Mouse (Mus musculus) G1E-ER4 (cell line): ENCODE data around the gene Atp2a1. TPM values are rescaled to one million over a fixed set of nuclear protein-coding genes. Genes with fewer than 3 reads are reported as not detected.

Experiments
- GATA1 ChIP-seq: IDR thresholded peaks from one replicate; pipeline ENCODE4 v1.8.0; 2012; ENCODE audit warnings: low read length, inconsistent platforms
- polyA plus RNA-seq: library from polyadenylated mRNA; stranded (reverse); fragments of >175 nt; gene quantifications from 2 replicates; pipeline ENCODE4 v1.2.3, GENCODE M21; 2012

Atp2a1 gene
- polyA plus RNA-seq, 1 experiment, result not detected

DNA sequence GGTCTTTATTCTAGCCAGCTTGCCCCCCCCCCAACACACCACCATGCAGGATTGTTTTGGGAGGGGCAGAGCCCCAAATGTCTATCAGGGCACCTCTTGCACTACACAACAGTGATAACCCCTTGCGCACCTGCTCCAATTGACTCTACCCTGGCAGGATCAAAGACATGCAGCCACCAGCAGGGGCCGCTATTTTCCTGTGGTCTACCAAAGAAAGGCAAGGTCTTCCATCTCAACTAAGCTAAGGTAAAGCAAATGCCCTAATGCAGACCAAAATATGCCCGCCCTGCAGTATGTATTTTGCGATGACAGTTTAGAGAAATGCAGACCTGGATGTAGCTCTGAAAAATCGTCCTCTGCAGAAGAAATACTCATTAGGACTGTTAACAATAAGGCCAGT, 63.4 kb downstream of the Atp2a1 start:
- no peak for TF ChIP-seq GATA1

GRCm38 (mm10) chr7:126397822-126398221, 65.1 kb downstream of the Atp2a1 start:
- TF ChIP-seq GATA1, result no peak

GRCm38 (mm10) chr7:126397221-126397620, 65.7 kb downstream of the Atp2a1 start:
- no peak for TF ChIP-seq GATA1

GRCm38 (mm10) chr7:126396298-126397119, 66.4 kb downstream of the Atp2a1 start, which contains the start of gene Nfatc2ip:
Gene Nfatc2ip (minus strand): TSS chr7:126396737.
- TF ChIP-seq GATA1, result no peak

Other genes starting within 250 kb of the Atp2a1 start
- 0.49 and 0.53 TPM in 2 replicates for gene Sbk1, start 190.5 kb downstream of the Atp2a1 start, polyA plus RNA-seq
- gene Lat, start 93.5 kb downstream of the Atp2a1 start, polyA plus RNA-seq, result 39.8 and 40.7 TPM in 2 replicates
- gene Spns1, start 85.7 kb downstream of the Atp2a1 start, polyA plus RNA-seq, result 73.9 and 89.7 TPM in 2 replicates
- gene Nfatc2ip, start 66.4 kb downstream of the Atp2a1 start, polyA plus RNA-seq, result 5.3 and 5.9 TPM in 2 replicates
- gene Cd19, start 48.2 kb downstream of the Atp2a1 start, polyA plus RNA-seq, result not detected in 2 replicates
- gene Rabep2, start 34.3 kb downstream of the Atp2a1 start, polyA plus RNA-seq, result 30.3 and 38.5 TPM in 2 replicates
- 76.8 and 80.0 TPM in 2 replicates for gene Sh2b1, start 12.3 kb upstream of the Atp2a1 start, polyA plus RNA-seq
- 56.0 and 136 TPM in 2 replicates for gene Tufm, start 24.3 kb upstream of the Atp2a1 start, polyA plus RNA-seq
- 756 and 802 TPM in 2 replicates for gene Atxn2l, start 40.3 kb upstream of the Atp2a1 start, polyA plus RNA-seq
- gene Eif3c, start 103.3 kb upstream of the Atp2a1 start, polyA plus RNA-seq, result 110 and 118 TPM in 2 replicates
- gene Apobr, start 121.8 kb upstream of the Atp2a1 start, polyA plus RNA-seq, result 0.21 and 0.26 TPM in 2 replicates
- gene Cln3, start 122.7 kb upstream of the Atp2a1 start, polyA plus RNA-seq, result 5.7 and 6.6 TPM in 2 replicates
- not detected in 2 replicates for gene Il27, start 131.8 kb upstream of the Atp2a1 start, polyA plus RNA-seq
- gene Nupr1, start 167.8 kb upstream of the Atp2a1 start, polyA plus RNA-seq, result 5.6 and 7.9 TPM in 2 replicates
- gene Sgf29, start 186.2 kb upstream of the Atp2a1 start, polyA plus RNA-seq, result 68.8 and 176 TPM in 2 replicates
- not detected in 2 replicates for gene Sult1a1, start 213.3 kb upstream of the Atp2a1 start, polyA plus RNA-seq
- gene Bola2, start 232.3 kb upstream of the Atp2a1 start, polyA plus RNA-seq, result 143 and 256 TPM in 2 replicates
- 3.4 and 8.5 TPM in 2 replicates for gene Slx1b, start 232.7 kb upstream of the Atp2a1 start, polyA plus RNA-seq
- gene Coro1a, start 244.7 kb upstream of the Atp2a1 start, polyA plus RNA-seq, result 13.7 TPM in 2 replicates